Mouse (Mus musculus): Measurements from ENCODE around the gene Msgn1. TPM values are rescaled to one million over a fixed set of nuclear protein-coding genes. Genes with fewer than 3 reads are reported as not detected.

Gene Msgn1
- total RNA-seq, 2 experiments from 2014 or later = not detected

DNA sequence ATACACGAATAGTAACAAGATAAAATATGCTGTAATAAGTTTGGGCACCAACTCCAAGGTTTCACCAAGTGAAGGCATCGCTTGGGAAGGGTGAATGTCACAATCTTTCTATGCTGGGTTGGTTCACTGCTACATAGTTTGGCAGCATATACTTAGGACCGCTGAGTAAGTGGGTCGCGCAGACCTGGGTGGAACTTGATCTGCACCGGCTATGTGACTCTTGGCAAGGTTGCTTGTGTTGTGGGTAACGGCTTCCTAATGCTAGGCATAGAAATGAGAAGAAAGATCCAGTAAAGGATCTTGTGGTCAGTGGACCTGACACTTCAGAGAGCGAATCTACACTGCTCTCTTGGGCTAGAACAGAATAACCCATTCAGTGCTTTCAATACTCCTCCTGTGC is 6.3 kb downstream of the Msgn1 start:
- no peak for ATAC-seq (replicated peaks; ENCODE audit: poor library complexity, severe bottlenecking)

GRCm38 (mm10) chr12:11200711-11201110 is 8.1 kb downstream of the Msgn1 start:
- ATAC-seq (replicated peaks; ENCODE audit: poor library complexity, severe bottlenecking) = peak; percentile 45; the same call in 1 of the 2 replicates

GRCm38 (mm10) chr12:11198551-11198950 is 10.2 kb downstream of the Msgn1 start:
- no peak for ATAC-seq (replicated peaks; ENCODE audit: poor library complexity, severe bottlenecking)

GRCm38 (mm10) chr12:11198026-11198425 is 10.7 kb downstream of the Msgn1 start:
- no peak for ATAC-seq (replicated peaks; ENCODE audit: poor library complexity, severe bottlenecking)

DNA sequence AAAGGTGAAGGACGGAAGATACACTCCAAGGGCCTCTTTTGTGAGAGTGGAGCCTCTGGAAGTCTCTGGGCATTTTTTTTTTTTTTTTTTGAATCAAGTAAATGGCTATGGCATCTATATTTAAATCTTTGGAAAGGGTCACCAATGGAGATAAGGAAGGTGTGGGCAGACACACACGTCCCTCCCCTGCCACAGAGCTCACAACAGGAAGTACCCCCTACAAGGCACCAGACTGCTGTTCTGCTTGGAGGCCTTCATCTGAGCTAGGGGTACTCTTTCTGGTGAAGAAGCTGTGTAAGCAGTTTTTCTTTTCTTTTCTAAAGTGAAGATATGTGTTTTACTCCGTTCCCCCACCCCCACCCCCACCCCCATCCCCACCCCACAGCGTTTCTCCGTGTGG is 11.9 kb downstream of the Msgn1 start:
- peak; percentile 49; the same call in 1 of the 2 replicates for ATAC-seq (replicated peaks; ENCODE audit: poor library complexity, severe bottlenecking)

DNA sequence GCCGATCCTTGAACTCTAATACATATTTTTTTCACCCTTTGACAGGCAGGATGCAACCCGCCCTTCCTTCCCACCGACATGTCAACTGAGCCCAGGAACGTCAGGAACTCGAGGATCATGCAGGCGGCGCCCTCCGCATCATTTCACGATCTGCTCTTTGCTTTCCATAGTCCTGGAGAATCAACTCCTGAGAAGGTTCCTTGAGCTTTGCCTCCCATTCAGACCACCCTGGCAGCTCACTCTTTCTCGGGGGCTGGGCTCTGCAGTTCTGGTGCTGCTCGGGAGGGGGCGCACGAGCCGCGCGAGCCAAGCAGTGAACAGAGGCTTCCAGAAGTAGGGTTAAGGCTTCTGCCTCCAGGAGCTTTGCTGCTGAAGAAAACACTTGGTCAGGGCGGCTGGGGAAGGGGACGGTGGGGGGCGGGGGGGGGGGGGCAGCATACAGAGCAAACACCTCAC is 12.6 kb downstream of the Msgn1 start:
- peak; percentile 94 for ATAC-seq (replicated peaks; ENCODE audit: poor library complexity, severe bottlenecking)

DNA sequence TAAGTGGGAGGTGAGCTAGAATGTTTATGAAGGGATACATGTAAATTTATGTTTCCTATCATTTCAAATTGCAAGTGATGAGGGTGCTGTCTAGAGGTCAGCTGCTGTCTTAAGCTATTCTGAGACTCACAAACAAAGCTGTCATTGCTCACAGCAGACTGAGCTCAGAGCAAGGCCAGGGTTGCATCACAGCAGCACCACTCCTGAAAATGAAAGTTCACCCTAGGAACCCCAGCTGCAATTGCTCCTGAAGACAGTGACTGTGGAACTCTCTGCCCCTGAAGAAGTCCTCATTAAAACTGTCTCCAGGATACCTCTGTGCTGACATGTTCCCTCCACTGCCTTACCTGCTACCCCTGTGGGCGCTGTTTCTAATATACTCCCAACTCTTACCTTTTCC is 13.7 kb downstream of the Msgn1 start:
- peak; percentile 52 for ATAC-seq (replicated peaks; ENCODE audit: poor library complexity, severe bottlenecking)

DNA sequence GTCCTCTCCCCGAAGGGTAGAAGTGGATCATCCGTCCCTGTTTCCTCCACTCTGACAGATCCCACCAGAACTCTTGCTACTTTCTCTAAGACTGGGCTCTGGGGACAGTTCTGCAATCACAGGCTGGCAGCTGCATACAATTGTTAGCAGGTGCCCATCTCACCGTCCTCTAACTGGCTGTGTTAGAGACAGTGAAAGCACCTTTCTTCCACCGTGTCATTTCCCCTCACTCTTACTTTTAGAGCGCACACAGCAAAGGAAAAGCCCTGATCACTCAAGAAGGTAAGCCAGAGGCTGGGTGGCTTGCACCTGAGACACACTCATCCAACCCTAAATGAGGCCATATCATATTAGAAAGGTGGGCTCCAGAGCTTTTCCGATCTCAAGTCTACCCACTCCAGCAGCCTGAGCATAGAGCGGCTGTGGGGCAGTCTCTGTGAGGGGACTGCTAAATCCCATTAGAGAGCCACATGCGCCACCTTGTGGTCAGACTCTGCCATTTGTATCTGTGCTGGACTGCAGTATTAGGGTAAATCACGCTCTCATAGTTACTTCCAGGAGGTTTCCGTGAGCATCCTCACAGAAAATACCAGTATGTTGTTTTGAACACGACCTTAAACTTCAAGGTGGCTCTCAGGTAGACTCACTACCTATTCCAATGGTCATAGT is 30.2 kb downstream of the Msgn1 start:
- peak; percentile 84 for ATAC-seq (replicated peaks; ENCODE audit: poor library complexity, severe bottlenecking)

- peak; percentile 70 for ATAC-seq (replicated peaks; ENCODE audit: poor library complexity, severe bottlenecking)
Observed at GRCm38 (mm10) chr12:11177408-11178394, 31.1 kb downstream of the Msgn1 start.

- ATAC-seq (replicated peaks; ENCODE audit: poor library complexity, severe bottlenecking) = no peak
Observed at GRCm38 (mm10) chr12:11158670-11159069, 50.1 kb downstream of the Msgn1 start.

Other genes with a start within 250 kb of the Msgn1 start
- gene Kcns3, start 57.9 kb downstream of the Msgn1 start, total RNA-seq (2014; fragmentation: Nextera tagmentation) = not detected in 2 replicates
- gene Kcns3, start 57.9 kb downstream of the Msgn1 start, total RNA-seq (2017) = not detected in 2 replicates
- gene Gen1, start 56.8 kb upstream of the Msgn1 start, total RNA-seq (2014; fragmentation: Nextera tagmentation) = 10.7 and 13.0 TPM in 2 replicates
- gene Gen1, start 56.8 kb upstream of the Msgn1 start, total RNA-seq (2017) = 20.8 and 20.9 TPM in 2 replicates
- gene Smc6, start 56.9 kb upstream of the Msgn1 start, total RNA-seq (2014; fragmentation: Nextera tagmentation) = 72.0 and 77.1 TPM in 2 replicates
- 91.5 and 124 TPM in 2 replicates for gene Smc6, start 56.9 kb upstream of the Msgn1 start, total RNA-seq (2017)
- not detected in 2 replicates for gene Vsnl1, start 227.6 kb upstream of the Msgn1 start, total RNA-seq (2014; fragmentation: Nextera tagmentation)
- not detected in 2 replicates for gene Vsnl1, start 227.6 kb upstream of the Msgn1 start, total RNA-seq (2017)
- not detected in 2 replicates for gene Rad51ap2, start 247.1 kb upstream of the Msgn1 start, total RNA-seq (2014; fragmentation: Nextera tagmentation)
- gene Rad51ap2, start 247.1 kb upstream of the Msgn1 start, total RNA-seq (2017) = not detected in 2 replicates